Mouse (Mus musculus): ENCODE results near the gene Tead1.
A peak's percentile ranks its signal among the peaks of the same experiment; 100 is the strongest.

GRCm38 (mm10) chr7:112865739-112866138 lies 186.6 kb downstream of the Tead1 start:
- TF ChIP-seq POLR2A (IDR thresholded peaks at IDR 0.05; ENCODE audit: insufficient read depth, low read depth, low read length) (no peak), CTCF (IDR thresholded peaks at IDR 0.05) (peak; percentile 95)

All from heart, adult 2 months (tissue).